Comparison of ENCODE assay signal across 8 mouse cellular contexts in the genomic region with DNA sequence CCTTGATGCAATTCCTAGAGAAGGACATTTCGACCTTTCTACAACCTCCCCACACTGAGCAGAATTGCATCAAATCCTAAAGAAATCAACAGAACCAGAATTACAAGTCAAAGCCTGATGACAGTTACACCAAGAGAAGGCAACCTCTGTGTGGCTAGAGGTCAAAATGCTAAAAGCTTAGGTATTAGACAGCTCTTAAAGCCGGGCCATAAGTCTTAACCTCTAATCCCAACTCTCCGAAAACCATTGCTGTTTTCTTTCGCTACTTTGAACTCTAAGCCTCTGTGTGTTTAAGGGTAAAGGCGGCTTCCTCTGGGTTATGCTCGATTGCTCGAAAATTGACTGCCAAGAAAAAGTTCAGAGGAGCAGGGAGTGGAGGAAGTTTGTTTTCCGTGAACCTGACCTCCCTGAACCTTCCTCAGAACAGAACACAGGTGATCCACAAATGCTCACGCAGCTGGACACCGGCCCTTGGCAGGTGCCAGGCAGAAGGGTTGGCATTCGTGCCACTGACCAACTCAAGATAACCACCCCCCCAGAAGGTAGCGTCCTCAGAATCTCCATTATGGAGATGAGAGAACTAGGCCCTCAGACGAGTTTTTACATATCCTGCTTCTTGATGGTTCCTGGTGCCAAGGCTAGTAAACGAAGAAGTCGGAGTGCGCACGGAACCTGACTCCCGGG. TPM values are rescaled to one million over a fixed set of nuclear protein-coding genes. Genes with fewer than 3 reads are reported as not detected.
A peak's percentile ranks its signal among the peaks of the same experiment; 100 is the strongest.
DNase-seq lines count a peak whose midpoint lies in the region; ATAC-seq lines count a peak whose summit lies in the region.

No protein-coding gene starts in this region.

- no peak for ATAC-seq in embryonic facial prominence, embryonic 15.5 days (ENCODE audit: insufficient number of reproducible peaks, low FRiP score, low TSS enrichment, low read depth)
- ATAC-seq in inflammation-experienced regulatory T-cells, adult 6 months, result peak; percentile 11
- no peak for ATAC-seq in megakaryocyte progenitor cell, adult 5-6 weeks (replicated peaks; ENCODE audit: poor library complexity)

- H3K9me3 ChIP-seq in embryonic facial prominence, embryonic 15.5 days (replicated peaks), result no peaks in the 10 kb centered on the region
- no peaks in the 10 kb centered on the region for H3K9me3 ChIP-seq in megakaryocyte, embryonic 14.5 days

- H3K27me3 ChIP-seq in embryonic facial prominence, embryonic 15.5 days, result no peaks in the 10 kb centered on the region
- no peaks in the 10 kb centered on the region for H3K27me3 ChIP-seq in megakaryocyte, embryonic 14.5 days (replicated peaks)

- H3K4me1 ChIP-seq in embryonic facial prominence, embryonic 15.5 days, result peaks cover 4% of the 10 kb centered on the region; the same call in 1 of the 2 replicates
- peaks cover 15% of the 10 kb centered on the region; the same call in 1 of the 2 replicates for H3K4me1 ChIP-seq in megakaryocyte, embryonic 14.5 days

- peak overlapping the region; percentile 47 for H3K4me2 ChIP-seq in embryonic facial prominence, embryonic 15.5 days (replicated peaks)

- H3K9ac ChIP-seq in embryonic facial prominence, embryonic 15.5 days, result peak overlapping the region; percentile 44; the same call in 1 of the 2 replicates

- DNase-seq in retina, embryonic 14.5 days (ENCODE audit: low spot score), result peak; percentile 6
- no peak for DNase-seq in retina, postnatal 1 day
- no peak for DNase-seq in gastrocnemius, postnatal 25 days
- no peak for DNase-seq in left cerebral cortex, adult 18-20 months (ENCODE audit: low spot score in 2 of 2)

- 19% methylated on average over 18 of the region's 18 CpGs for WGBS in embryonic facial prominence, embryonic 15.5 days

- peak overlapping the region; percentile 96 for H3K27ac ChIP-seq in embryonic facial prominence, embryonic 15.5 days (replicated peaks)

- no peaks in the 10 kb centered on the region for H3K36me3 ChIP-seq in embryonic facial prominence, embryonic 15.5 days
- H3K36me3 ChIP-seq in megakaryocyte, embryonic 14.5 days (replicated peaks; ENCODE audit: low read length), result peaks cover 3% of the 10 kb centered on the region

- peak overlapping the region; percentile 61 for H3K4me3 ChIP-seq in embryonic facial prominence, embryonic 15.5 days (replicated peaks)
- peak overlapping the region; percentile 93 for H3K4me3 ChIP-seq in megakaryocyte, embryonic 14.5 days (replicated peaks)

RNA-seq across cellular contexts. Expression of a gene that starts 0.9 kb away (rescaled TPM):
- polyA plus RNA-seq in embryonic facial prominence, embryonic 15.5 days (2015; fragmentation: Nextera tagmentation; extraction: Ambion mirVana), result 111 and 112 TPM in 2 replicates
- 100 to 1,000 TPM; 148 to 182 (median 169) TPM for polyA plus RNA-seq in inflammation-experienced regulatory T-cells, adult 6 months (2017; shearing (Covaris generic))
- polyA plus RNA-seq in megakaryocyte, embryonic 14.5 days (2012; ENCODE audit: insufficient read depth, low replicate concordance), result 3.3 and 7.7 TPM in 2 replicates
- 100 to 1,000 TPM; 569 to 672 TPM for total RNA-seq in gastrocnemius, postnatal 25 days (2021)
- total RNA-seq in left cerebral cortex, adult 18-20 months (2021), result 100 to 1,000 TPM; 229 to 231 TPM
- total RNA-seq in megakaryocyte progenitor cell, adult 5-6 weeks (2015), result 132 and 133 TPM in 2 replicates
- total RNA-seq in megakaryocyte progenitor cell, adult 5-6 weeks (2017), result 156 and 191 TPM in 2 replicates
